Mouse (Mus musculus) megakaryocyte progenitor cell, adult 5-6 weeks (primary cell): ENCODE measurements at regions not wholly inside any gene's neighbourhood (a gene's known extent, or its start where the extent isn't known, plus 50 kb on each side); places are given as distances from the start of the nearest gene placed in this dataset.

Experiments
- ATAC-seq: replicated peaks from 2 replicates; pipeline ENCODE4 v1.8.0; 2016; ENCODE audit warnings: mild to moderate bottlenecking, moderate TSS enrichment, inconsistent platforms; ENCODE audit not compliant: poor library complexity

- no peak for ATAC-seq
Observed at GRCm38 (mm10) chr12:107085906-107086655, 402.4 kb upstream of the 3110018I06Rik start.

- no peak for ATAC-seq
Observed at GRCm38 (mm10) chr12:107092151-107092550, 396.3 kb upstream of the 3110018I06Rik start.

- ATAC-seq: no peak
Observed at GRCm38 (mm10) chr12:107093326-107093725, 395.1 kb upstream of the 3110018I06Rik start.

- ATAC-seq: no peak
Observed at GRCm38 (mm10) chr12:107095409-107095808, 393.0 kb upstream of the 3110018I06Rik start.

GRCm38 (mm10) chr12:107104570-107104969, 383.9 kb upstream of the 3110018I06Rik start:
- ATAC-seq: no peak

- no peak for ATAC-seq
Observed at GRCm38 (mm10) chr12:107105017-107105416, 383.4 kb upstream of the 3110018I06Rik start.

- no peak for ATAC-seq
Observed at GRCm38 (mm10) chr12:107111908-107112770, 376.3 kb upstream of the 3110018I06Rik start.

- ATAC-seq: no peak
Observed at GRCm38 (mm10) chr12:107118364-107118763, 370.1 kb upstream of the 3110018I06Rik start.

- no peak for ATAC-seq
Observed at GRCm38 (mm10) chr12:107119076-107119475, 369.4 kb upstream of the 3110018I06Rik start.

GRCm38 (mm10) chr12:107120486-107121186, 367.8 kb upstream of the 3110018I06Rik start:
- ATAC-seq: no peak

- ATAC-seq: no peak
Observed at GRCm38 (mm10) chr12:107121990-107122389, 366.4 kb upstream of the 3110018I06Rik start.

- no peak for ATAC-seq
Observed at GRCm38 (mm10) chr12:107123661-107124060, 364.8 kb upstream of the 3110018I06Rik start.

GRCm38 (mm10) chr12:107124263-107124885, 364.1 kb upstream of the 3110018I06Rik start:
- no peak for ATAC-seq

GRCm38 (mm10) chr12:107125201-107125600, 363.2 kb upstream of the 3110018I06Rik start:
- ATAC-seq: no peak

- no peak for ATAC-seq
Observed at GRCm38 (mm10) chr12:107126056-107126455, 362.4 kb upstream of the 3110018I06Rik start.

- ATAC-seq: no peak
Observed at GRCm38 (mm10) chr12:107127591-107127990, 360.8 kb upstream of the 3110018I06Rik start.

- ATAC-seq: no peak
Observed at GRCm38 (mm10) chr12:107129232-107129631, 359.2 kb upstream of the 3110018I06Rik start.

- ATAC-seq: no peak
Observed at GRCm38 (mm10) chr12:107131351-107131750, 357.1 kb upstream of the 3110018I06Rik start.

GRCm38 (mm10) chr12:107131841-107132240, 356.6 kb upstream of the 3110018I06Rik start:
- ATAC-seq: no peak

GRCm38 (mm10) chr12:107132501-107132900, 355.9 kb upstream of the 3110018I06Rik start:
- ATAC-seq: no peak

GRCm38 (mm10) chr12:107134353-107134752, 354.1 kb upstream of the 3110018I06Rik start:
- no peak for ATAC-seq
